Mouse (Mus musculus) midbrain, embryonic 10.5 days (tissue): ENCODE results near the gene Erbb2. TPM values are rescaled to one million over a fixed set of nuclear protein-coding genes. Genes with fewer than 3 reads are reported as not detected.

Source experiments
- DNase-seq: peaks from one replicate; pipeline ENCODE4 v3.0.0-alpha.2; 2017; ENCODE audit warnings: low spot score
- H3K27ac ChIP-seq: fragments of 300-500 bp; sonication (generic); replicated peaks from 2 replicates; pipeline ENCODE4 v1.5.1; 2016; ENCODE audit warnings: mild to moderate bottlenecking
- H3K27me3 ChIP-seq: fragments of 300-500 bp; sonication (generic); 2 replicates; pipeline ENCODE4 v1.6.1; 2016; ENCODE audit warnings: low read depth, mild to moderate bottlenecking; ENCODE audit not compliant: poor library complexity, severe bottlenecking
- H3K36me3 ChIP-seq: fragments of 300-500 bp; sonication (generic); 2 replicates; pipeline ENCODE4 v1.6.1; 2016; ENCODE audit warnings: mild to moderate bottlenecking, moderate library complexity
- H3K4me1 ChIP-seq: fragments of 300-500 bp; sonication (generic); 2 replicates; pipeline ENCODE4 v1.6.1; 2016
- H3K4me3 ChIP-seq: fragments of 300-500 bp; sonication (generic); 2 replicates; pipeline ENCODE4 v1.5.1; 2016; ENCODE audit warnings: mild to moderate bottlenecking, moderate library complexity
- H3K9me3 ChIP-seq: fragments of 300-500 bp; sonication (generic); replicated peaks from 2 replicates; pipeline ENCODE4 v1.6.1; 2016; ENCODE audit warnings: mild to moderate bottlenecking
- WGBS: fragments of 180-500 bp; shearing (Covaris S2); methylation state at CpG from one replicate; pipeline ENCODE4 v1.1.7; 2016; 5-methylcytosine and 5-hydroxymethylcytosine counted together
- polyA plus RNA-seq: library from polyadenylated mRNA; unstranded; fragments of >200 nt; fragmentation: Nextera tagmentation; extraction: Ambion mirVana; gene quantifications from 2 replicates; pipeline ENCODE4 v1.2.1, GENCODE M21; 2016

The Erbb2 gene
- polyA plus RNA-seq, 1 experiment from 2014 or later = 21.8 TPM

GRCm38 (mm10) chr11:98443688-98444087, 31.4 kb downstream of the Erbb2 start:
- no peak for DNase-seq
- H3K27me3 ChIP-seq = peaks cover 38% of the 10 kb centered on the region
- no peaks in the 10 kb centered on the region for H3K9me3 ChIP-seq
- H3K4me1 ChIP-seq = peaks cover 24% of the 10 kb centered on the region
- H3K4me3 ChIP-seq = no peak overlapping the region
- 88% methylated on average over 1 of the region's 1 CpGs for WGBS
- H3K36me3 ChIP-seq = no peaks in the 10 kb centered on the region
- H3K27ac ChIP-seq = no peak overlapping the region

- Histone ChIP-seq H3K4me1 (peaks cover 24% of the 10 kb centered on the region), H3K27me3 (peaks cover 50% of the 10 kb centered on the region), H3K27ac (no peak overlapping the region), H3K36me3 (no peaks in the 10 kb centered on the region), H3K9me3 (no peaks in the 10 kb centered on the region), H3K4me3 (no peak overlapping the region)
- 40% methylated on average over 1 of the region's 1 CpGs for WGBS
- no peak for DNase-seq
Measured at GRCm38 (mm10) chr11:98445238-98445637, 33.0 kb downstream of the Erbb2 start.

GRCm38 (mm10) chr11:98445679-98446078, 33.4 kb downstream of the Erbb2 start:
- no peaks in the 10 kb centered on the region for H3K36me3 ChIP-seq
- peaks cover 24% of the 10 kb centered on the region for H3K4me1 ChIP-seq
- H3K27me3 ChIP-seq = peaks cover 50% of the 10 kb centered on the region
- H3K9me3 ChIP-seq = no peaks in the 10 kb centered on the region
- no peak overlapping the region for H3K27ac ChIP-seq
- H3K4me3 ChIP-seq = no peak overlapping the region
- no peak for DNase-seq
- WGBS = 63% methylated on average over 4 of the region's 4 CpGs

DNA sequence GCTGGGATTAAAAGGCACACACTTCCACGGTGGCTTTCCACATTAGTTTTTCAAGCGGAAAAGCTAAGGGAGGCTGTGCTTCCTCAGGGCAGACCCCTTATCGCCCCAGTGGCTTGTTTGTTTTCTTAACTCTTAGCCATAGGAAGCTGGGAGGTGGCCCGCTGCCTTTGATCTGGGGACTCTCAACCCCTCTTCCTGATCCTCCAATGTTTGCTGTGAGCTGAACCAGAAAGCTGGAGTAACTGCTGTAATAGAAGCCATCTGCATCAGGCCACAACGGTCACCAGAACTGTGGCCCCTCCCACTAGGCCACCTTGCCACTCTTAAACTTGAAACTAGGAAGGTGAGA, 33.9 kb downstream of the Erbb2 start, which contains the start of gene Grb7:
TSS of gene Grb7 (plus strand) at position 182 of the 349 bp plus-strand sequence.
- DNase-seq = peak; percentile 31
- peaks cover 50% of the 10 kb centered on the region for H3K27me3 ChIP-seq
- H3K9me3 ChIP-seq = no peaks in the 10 kb centered on the region
- no peak within 1 kb of the TSS; the same call in 1 of the 2 replicates for H3K27ac ChIP-seq
- H3K4me3 ChIP-seq = peak within 1 kb of the TSS; percentile 38
- peaks cover 24% of the 10 kb centered on the region for H3K4me1 ChIP-seq
- 2% methylated on average over 5 of the region's 5 CpGs for whole genome bisulfite sequencing
- no peaks in the 10 kb centered on the region for H3K36me3 ChIP-seq

DNA sequence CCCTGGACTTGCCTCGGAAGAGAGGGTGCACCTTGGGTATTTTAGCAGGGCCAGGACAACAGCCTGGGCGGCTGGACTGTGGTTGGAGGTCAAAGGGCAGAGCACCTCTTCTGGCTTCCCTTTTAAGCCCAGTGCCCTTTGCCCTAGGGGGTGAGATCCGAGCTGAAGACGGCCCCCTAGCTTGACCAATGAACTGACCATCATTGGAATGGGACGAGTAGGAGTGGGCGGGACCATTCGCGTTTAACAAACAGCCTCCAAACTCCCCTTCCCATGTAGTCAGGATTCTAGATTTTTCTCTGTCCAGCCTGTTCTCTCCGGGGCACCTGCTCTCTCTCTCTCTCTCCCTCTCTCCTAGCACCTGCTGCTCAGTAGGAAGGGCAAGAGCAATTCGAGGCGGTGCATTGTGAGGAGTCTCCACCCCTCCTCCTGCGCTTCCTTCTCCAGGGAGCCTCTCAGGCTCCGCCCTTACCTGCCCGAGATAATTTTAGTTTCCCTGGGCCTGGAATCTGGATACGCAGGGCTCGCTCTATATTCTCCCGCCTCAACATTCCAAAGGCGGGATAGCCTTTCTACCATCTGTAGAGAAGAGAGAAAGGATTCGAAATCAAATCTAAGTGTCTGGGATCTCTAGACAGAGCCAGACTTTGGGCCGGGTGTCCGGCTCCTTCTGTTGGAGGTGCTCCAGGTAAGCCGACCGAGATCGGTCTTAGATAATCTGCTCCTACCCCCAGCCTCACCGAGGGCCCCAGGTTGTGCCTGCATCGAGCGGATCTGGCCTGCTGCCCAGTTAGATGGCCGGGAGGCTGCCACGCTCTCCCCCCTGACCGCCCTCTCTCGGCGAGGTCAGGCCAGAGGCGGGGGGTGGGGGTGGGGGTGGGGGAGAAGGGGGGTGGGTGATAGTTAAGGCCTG, 34.5 kb downstream of the Erbb2 start:
- Histone ChIP-seq H3K4me1 (peaks cover 24% of the 10 kb centered on the region), H3K27ac (no peak overlapping the region; the same call in 1 of the 2 replicates), H3K27me3 (peaks cover 50% of the 10 kb centered on the region), H3K36me3 (no peaks in the 10 kb centered on the region), H3K4me3 (peak overlapping the region; percentile 38), H3K9me3 (no peaks in the 10 kb centered on the region)
- WGBS = 2% methylated on average over 33 of the region's 33 CpGs
- DNase-seq = peak; percentile 27

GRCm38 (mm10) chr11:98447475-98447834, 35.2 kb downstream of the Erbb2 start:
- peaks cover 24% of the 10 kb centered on the region for H3K4me1 ChIP-seq
- no peak overlapping the region; the same call in 1 of the 2 replicates for H3K27ac ChIP-seq
- peak overlapping the region; percentile 38 for H3K4me3 ChIP-seq
- H3K9me3 ChIP-seq = no peaks in the 10 kb centered on the region
- 13% methylated on average over 7 of the region's 7 CpGs for WGBS
- peaks cover 50% of the 10 kb centered on the region for H3K27me3 ChIP-seq
- no peaks in the 10 kb centered on the region for H3K36me3 ChIP-seq
- DNase-seq = no peak

DNA sequence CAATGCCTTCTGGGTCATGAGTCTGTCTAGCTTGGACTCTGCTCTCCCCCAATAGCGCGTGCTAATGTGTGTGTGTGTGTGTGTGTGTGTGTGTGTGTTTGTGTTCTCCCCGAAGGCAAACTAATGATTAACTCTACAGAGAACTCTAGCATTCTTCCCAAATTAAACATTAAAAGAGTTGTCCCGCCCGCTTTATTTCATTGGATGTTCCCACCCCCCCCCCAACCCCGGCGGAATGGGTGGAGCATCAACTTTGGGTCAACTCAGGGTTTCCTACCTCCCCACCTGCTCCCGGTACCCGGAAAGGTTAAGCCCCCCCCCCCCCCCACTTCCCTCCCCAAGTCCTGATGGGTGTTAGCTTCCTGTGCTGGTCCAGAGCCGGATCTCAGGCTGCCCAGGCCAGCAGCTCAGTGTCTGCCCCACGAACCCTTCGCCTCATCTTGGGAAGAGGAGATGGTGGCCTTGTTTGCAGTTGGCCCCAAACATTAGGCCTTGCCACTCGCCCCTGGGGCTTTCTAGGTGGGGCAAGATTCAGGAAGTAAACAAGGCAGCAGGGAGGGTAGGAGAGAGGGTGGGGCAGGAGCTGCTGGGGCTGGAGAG, 36.0 kb downstream of the Erbb2 start:
- Histone ChIP-seq H3K4me3 (0 out of 2 replicates have a peak overlapping the region, but pooled peaks have one; percentile 38), H3K27me3 (peaks cover 50% of the 10 kb centered on the region), H3K36me3 (no peaks in the 10 kb centered on the region)

DNA sequence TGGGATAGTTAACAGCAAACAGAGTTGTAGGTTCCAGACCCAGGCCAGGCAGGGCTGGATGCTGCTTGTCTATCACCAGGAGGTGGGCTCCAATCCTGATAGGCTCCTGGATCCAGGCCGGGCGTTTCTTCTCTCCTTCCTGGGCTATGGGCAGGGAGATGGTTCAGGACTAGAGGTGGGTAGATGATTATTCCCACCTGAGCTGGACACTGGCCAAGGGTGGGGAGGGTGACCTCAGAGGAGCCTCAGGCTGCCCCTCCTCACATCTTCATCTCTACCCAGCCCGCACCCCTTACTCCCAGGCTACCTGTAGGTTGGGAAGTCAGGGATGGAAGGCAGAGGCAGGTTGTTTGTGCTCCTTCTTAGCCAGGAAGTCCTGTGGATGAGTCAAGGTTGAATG, 37.1 kb downstream of the Erbb2 start:
- H3K4me1 ChIP-seq = peaks cover 24% of the 10 kb centered on the region
- no peaks in the 10 kb centered on the region for H3K36me3 ChIP-seq
- H3K4me3 ChIP-seq = no peak overlapping the region
- 84% methylated on average over 3 of the region's 3 CpGs for WGBS
- DNase-seq = no peak
- H3K27ac ChIP-seq = no peak overlapping the region
- no peaks in the 10 kb centered on the region for H3K9me3 ChIP-seq
- peaks cover 50% of the 10 kb centered on the region for H3K27me3 ChIP-seq

More for the DNA sequence above, 36.0 kb downstream of the Erbb2 start:
- Histone ChIP-seq H3K9me3 (no peaks in the 10 kb centered on the region), H3K27ac (no peak overlapping the region), H3K4me1 (peaks cover 24% of the 10 kb centered on the region)
- 46% methylated on average over 13 of the region's 13 CpGs for WGBS
- no peak for DNase-seq

- Histone ChIP-seq H3K27me3 (peaks cover 47% of the 10 kb centered on the region), H3K4me3 (no peak overlapping the region), H3K36me3 (no peaks in the 10 kb centered on the region), H3K9me3 (no peaks in the 10 kb centered on the region), H3K4me1 (peaks cover 24% of the 10 kb centered on the region), H3K27ac (no peak overlapping the region)
- no peak for DNase-seq
- WGBS = 89% methylated on average over 20 of the region's 20 CpGs
Measured at GRCm38 (mm10) chr11:98449921-98450771, 37.9 kb downstream of the Erbb2 start.

DNA sequence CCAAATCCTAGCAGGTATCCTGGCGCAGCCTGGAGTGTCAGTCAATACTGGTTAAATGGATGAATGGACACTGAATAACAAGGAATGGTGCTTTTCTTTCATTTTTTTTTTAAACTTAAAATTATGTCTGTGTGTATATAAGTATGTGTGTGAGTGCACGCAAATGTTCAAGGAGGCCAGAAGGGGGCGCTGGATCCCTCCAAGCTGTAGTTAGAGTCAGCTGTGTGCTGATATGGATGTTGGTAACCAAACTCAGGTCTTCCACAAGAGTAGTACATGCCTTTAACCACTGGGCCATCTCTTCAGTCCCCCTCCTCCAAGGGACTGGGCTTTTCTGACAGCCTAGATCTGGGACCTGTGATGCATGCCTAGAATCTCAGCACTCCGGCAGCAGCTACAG, 43.2 kb downstream of the Erbb2 start:
- WGBS = 83% methylated on average over 4 of the region's 4 CpGs
- H3K27ac ChIP-seq = no peak overlapping the region
- DNase-seq = no peak
- peaks cover 35% of the 10 kb centered on the region for H3K27me3 ChIP-seq
- no peaks in the 10 kb centered on the region for H3K9me3 ChIP-seq
- H3K4me1 ChIP-seq = peaks cover 19% of the 10 kb centered on the region
- no peaks in the 10 kb centered on the region for H3K36me3 ChIP-seq
- no peak overlapping the region for H3K4me3 ChIP-seq

DNA sequence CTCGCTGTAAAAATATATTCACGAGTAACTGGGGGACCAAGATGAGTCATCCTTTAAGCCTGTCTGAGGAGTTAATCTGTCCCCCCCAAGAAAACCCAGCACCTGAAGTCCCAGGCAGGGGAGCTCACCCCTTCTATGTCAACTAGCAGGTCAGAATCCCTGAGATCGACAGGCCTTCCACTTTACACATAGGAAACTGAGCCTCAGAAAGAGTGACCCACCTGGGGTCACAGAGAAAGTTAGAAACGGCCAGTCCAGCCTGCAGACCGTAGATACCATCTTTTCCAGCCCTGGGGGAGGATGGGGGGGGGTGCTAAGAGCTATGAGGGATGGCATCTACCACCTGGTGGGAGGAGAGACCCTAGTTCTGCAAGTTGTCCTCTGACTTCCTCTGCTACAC, 44.3 kb downstream of the Erbb2 start:
- no peaks in the 10 kb centered on the region for H3K9me3 ChIP-seq
- H3K4me3 ChIP-seq = no peak overlapping the region
- no peak overlapping the region for H3K27ac ChIP-seq
- no peak for DNase-seq
- peaks cover 45% of the 10 kb centered on the region for H3K27me3 ChIP-seq
- no peaks in the 10 kb centered on the region for H3K36me3 ChIP-seq
- 75% methylated on average over 5 of the region's 5 CpGs for whole genome bisulfite sequencing
- peaks cover 19% of the 10 kb centered on the region for H3K4me1 ChIP-seq

GRCm38 (mm10) chr11:98456945-98457344, 44.7 kb downstream of the Erbb2 start:
- no peaks in the 10 kb centered on the region for H3K36me3 ChIP-seq
- peaks cover 19% of the 10 kb centered on the region for H3K4me1 ChIP-seq
- 18% methylated on average over 9 of the region's 9 CpGs for WGBS
- H3K9me3 ChIP-seq = no peaks in the 10 kb centered on the region
- no peak for DNase-seq
- peaks cover 49% of the 10 kb centered on the region for H3K27me3 ChIP-seq
- H3K27ac ChIP-seq = peak overlapping the region; percentile 82
- H3K4me3 ChIP-seq = peak overlapping the region; percentile 70
